Mouse (Mus musculus) kidney, postnatal 10 days (tissue): ENCODE data around the gene Trpc5.

Experiments
- DNase-seq: peaks from one replicate; pipeline ENCODE4 v3.0.0; 2021; ENCODE audit warnings: mixed read lengths

The Trpc5 gene

GRCm38 (mm10) chrX:144335332-144336015, 352.5 kb downstream of the Trpc5 start:
- no peak for DNase-seq
